ENCODE assay signal across 9 mouse cellular contexts in the genomic region with DNA sequence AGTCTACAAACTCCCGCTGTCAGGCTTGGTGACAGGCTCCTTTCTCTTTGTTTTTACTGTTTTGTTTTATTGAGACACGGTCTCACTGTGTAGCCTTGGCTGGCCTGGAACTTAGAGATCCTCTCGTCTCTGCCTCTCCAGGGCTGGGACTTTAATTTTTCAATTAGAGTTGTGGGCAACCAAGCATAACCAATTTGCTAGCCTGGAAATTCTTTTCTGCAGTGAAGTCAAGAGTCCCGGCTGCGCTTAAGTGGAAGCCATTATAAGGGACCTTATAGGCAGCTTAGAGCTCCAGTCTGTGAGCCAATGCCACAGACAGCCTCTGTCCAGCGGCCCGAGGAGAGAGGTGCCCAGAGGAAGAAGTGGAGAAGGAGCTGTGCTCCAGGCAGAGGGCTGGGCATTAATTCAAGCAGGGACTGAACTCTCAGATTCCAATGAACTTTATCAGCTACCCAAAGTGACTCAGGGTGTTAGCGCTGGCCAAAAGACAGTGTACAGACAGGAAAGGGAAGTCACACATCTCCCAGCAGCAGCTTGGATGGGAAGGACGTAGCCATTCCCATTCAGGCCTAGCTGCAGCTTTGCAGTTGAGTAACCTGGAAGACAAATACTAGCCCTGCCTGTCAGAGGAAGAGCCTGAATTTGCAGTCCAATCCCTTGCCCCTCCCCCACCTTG. TPM values are rescaled to one million over a fixed set of nuclear protein-coding genes. Genes with fewer than 3 reads are reported as not detected.
DNase-seq lines count a peak whose midpoint lies in the region; ATAC-seq lines count a peak whose summit lies in the region.
"Had no signal": no experiment of that assay in that cellular context is flagged by ENCODE, and none has a peak within 500 bp of the region (broad histone marks: within the 10 kb centered on the region; RNA-seq: fewer than 3 reads in every experiment).

No protein-coding gene starts in this region.

- DNase-seq in 416B (ENCODE audit: low read depth) (peak; percentile 72), MEL-GATA-1-ER (ENCODE audit: extremely low read depth, low read depth) (peak; percentile 48)
- peak; percentile 85 to 87 for DNase-seq in heart, adult 9 months (ENCODE audit: low spot score in 2 of 2)
- peak; percentile 37 to 54 for DNase-seq in kidney, postnatal 4 days
- DNase-seq in forebrain, embryonic 11.5 days (ENCODE audit: low spot score) = no peak
- DNase-seq in urinary bladder, postnatal 4 days (ENCODE audit: low spot score in 2 of 2) = no peak
- DNase-seq in layer of hippocampus, postnatal 10 days (ENCODE audit: low spot score in 2 of 2) = no peak
- DNase-seq: forebrain, postnatal 0 days had no signal

- 32% methylated on average over 9 of the region's 9 CpGs for WGBS in forebrain, embryonic 11.5 days

- no peak for ATAC-seq in forebrain, embryonic 11.5 days (replicated peaks; ENCODE audit: low FRiP score)
- ATAC-seq: forebrain, postnatal 0 days had no signal

- H3K9ac ChIP-seq in forebrain, embryonic 11.5 days (ENCODE audit: low read length) = no peak overlapping the region
- H3K9ac ChIP-seq: forebrain, postnatal 0 days; limb, embryonic 15.5 days had no signal

- H3K27ac ChIP-seq in forebrain, embryonic 11.5 days (ENCODE audit: low read depth, low read length) = no peak overlapping the region
- H3K27ac ChIP-seq: limb, embryonic 15.5 days had no signal

- H3K36me3 ChIP-seq in forebrain, embryonic 11.5 days (ENCODE audit: control insufficient read depth, insufficient read depth, low read length) = no peaks in the 10 kb centered on the region
- H3K36me3 ChIP-seq: limb, embryonic 15.5 days had no signal

- H3K4me3 ChIP-seq in forebrain, embryonic 11.5 days (ENCODE audit: low read depth, low read length) = no peak overlapping the region
- H3K4me3 ChIP-seq: limb, embryonic 15.5 days had no signal

- no peaks in the 10 kb centered on the region for H3K9me3 ChIP-seq in forebrain, embryonic 11.5 days (ENCODE audit: control insufficient read depth, low read length)
- H3K9me3 ChIP-seq: limb, embryonic 15.5 days had no signal

- 0 out of 2 replicates have a peak, but pooled peaks cover 2% of the 10 kb centered on the region for H3K4me1 ChIP-seq in forebrain, embryonic 11.5 days (replicated peaks; ENCODE audit: control insufficient read depth, insufficient read depth, low read length)

- H3K27me3 ChIP-seq in forebrain, embryonic 11.5 days (ENCODE audit: control insufficient read depth, insufficient read depth, low read length) = no peaks in the 10 kb centered on the region
- H3K27me3 ChIP-seq: limb, embryonic 15.5 days had no signal

- H3K4me2 ChIP-seq in forebrain, embryonic 11.5 days (ENCODE audit: low read depth, low read length, severe bottlenecking) = no peak overlapping the region
- H3K4me2 ChIP-seq: limb, embryonic 15.5 days had no signal

RNA-seq across cellular contexts. Expression of gene P2ry6, which starts 16.3 kb away (rescaled TPM):
- 1.9 and 3.3 TPM in 2 replicates for polyA plus RNA-seq in forebrain, embryonic 11.5 days (2014; fragmentation: Nextera tagmentation; extraction: Ambion mirVana)
- total RNA-seq in layer of hippocampus, postnatal 10 days (2021) = 1 to 10 TPM; 4.0 TPM

RNA-seq across cellular contexts. Expression of gene P2ry2, which starts 21.9 kb away (rescaled TPM):
- polyA plus RNA-seq in forebrain, embryonic 11.5 days (2014; fragmentation: Nextera tagmentation; extraction: Ambion mirVana) = 0.23 and 0.29 TPM in 2 replicates
- 1 to 10 TPM; 1.2 to 2.2 TPM for total RNA-seq in layer of hippocampus, postnatal 10 days (2021)

RNA-seq across cellular contexts. Expression of gene Arhgef17, which starts 58.9 kb away (rescaled TPM):
- 7.8 and 10.1 TPM in 2 replicates for polyA plus RNA-seq in forebrain, embryonic 11.5 days (2014; fragmentation: Nextera tagmentation; extraction: Ambion mirVana)
- total RNA-seq in layer of hippocampus, postnatal 10 days (2021) = 10 to 100 TPM; 76.5 to 81.6 TPM

Comparison
In these comparisons a context has a peak if more than half of its experiments do, and no peak if none do; other contexts are left out.
1. DNase-seq: peak in 416B (single experiment), MEL-GATA-1-ER (single experiment), heart, adult 9 months (2 of 2) and kidney, postnatal 4 days (2 of 2); none in forebrain, embryonic 11.5 days (single experiment), urinary bladder, postnatal 4 days (0 of 2) and layer of hippocampus, postnatal 10 days (0 of 2).